Mouse (Mus musculus): Measurements from ENCODE around the gene Fnbp1. TPM values are rescaled to one million over a fixed set of nuclear protein-coding genes. Genes with fewer than 3 reads are reported as not detected.

Fnbp1 gene
- polyA plus RNA-seq, 1 experiment from 2014 or later = 33.2 TPM

- Histone ChIP-seq H3K27ac (ENCODE audit: low read length) (no peak overlapping the region), H3K9me3 (replicated peaks; ENCODE audit: control insufficient read depth, low read length, poor library complexity, severe bottlenecking) (no peaks in the 10 kb centered on the region), H3K27me3 (ENCODE audit: control insufficient read depth, insufficient read depth, low read depth, low read length) (no peaks in the 10 kb centered on the region), H3K9ac (ENCODE audit: low read depth, low read length) (no peak overlapping the region), H3K4me2 (ENCODE audit: low read length) (no peak overlapping the region), H3K36me3 (ENCODE audit: control insufficient read depth, insufficient read depth, low read length) (no peaks in the 10 kb centered on the region), H3K4me3 (ENCODE audit: low read depth, low read length) (no peak overlapping the region), H3K4me1 (ENCODE audit: control insufficient read depth, insufficient read depth, low read length) (no peaks in the 10 kb centered on the region)
- no peak for ATAC-seq
- WGBS = 80% methylated on average over 8 of the region's 8 CpGs
Observed at GRCm38 (mm10) chr2:31099079-31099478, 42.7 kb downstream of the Fnbp1 start.

DNA sequence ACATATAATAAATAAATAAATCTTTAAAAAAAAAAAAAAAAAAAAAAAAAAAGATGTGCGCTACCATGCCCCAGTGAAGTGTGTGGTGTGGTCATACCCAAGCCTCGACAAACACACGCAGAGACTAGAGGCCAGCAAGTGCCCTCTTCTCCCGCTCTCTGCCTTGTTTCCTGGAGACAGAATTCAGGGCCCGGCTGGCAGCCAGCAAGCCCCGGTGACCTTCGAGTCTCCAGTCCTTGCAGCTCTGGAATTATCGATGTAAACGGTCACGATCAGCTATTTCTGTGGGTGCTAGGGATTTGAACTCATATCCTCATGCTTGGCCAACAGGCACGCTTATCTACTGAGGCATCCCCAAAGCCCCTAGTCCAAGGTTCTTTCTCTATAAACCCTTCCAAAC lies 43.2 kb downstream of the Fnbp1 start:
- 96% methylated on average over 11 of the region's 11 CpGs for WGBS
- no peaks in the 10 kb centered on the region for H3K36me3 ChIP-seq (ENCODE audit: control insufficient read depth, insufficient read depth, low read length)

DNA sequence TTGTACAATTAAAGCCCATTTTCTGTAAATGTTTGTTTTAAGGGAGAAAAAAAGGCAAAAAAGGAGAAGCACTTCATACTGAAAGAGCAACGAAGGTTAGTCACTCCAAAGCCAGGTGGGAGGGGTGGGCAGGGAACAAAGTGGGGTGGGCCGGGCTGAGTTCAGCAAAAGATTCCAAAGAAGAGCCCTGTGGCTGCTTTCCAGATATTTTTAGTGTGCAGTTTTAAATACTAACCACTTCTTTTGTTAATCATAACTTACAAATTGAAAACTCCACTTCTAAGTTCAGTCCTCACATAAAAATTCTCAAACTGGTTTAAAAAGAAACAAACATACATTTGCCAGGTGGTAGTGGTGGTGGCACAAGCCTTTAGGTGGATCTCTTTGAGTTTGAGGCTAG lies 44.5 kb downstream of the Fnbp1 start:
- Histone ChIP-seq H3K4me2 (ENCODE audit: low read length) (no peak overlapping the region), H3K9me3 (replicated peaks; ENCODE audit: control insufficient read depth, low read length, poor library complexity, severe bottlenecking) (no peaks in the 10 kb centered on the region), H3K4me1 (ENCODE audit: control insufficient read depth, insufficient read depth, low read length) (no peaks in the 10 kb centered on the region), H3K9ac (ENCODE audit: low read depth, low read length) (no peak overlapping the region), H3K4me3 (ENCODE audit: low read depth, low read length) (no peak overlapping the region), H3K27ac (ENCODE audit: low read length) (no peak overlapping the region), H3K36me3 (ENCODE audit: control insufficient read depth, insufficient read depth, low read length) (no peaks in the 10 kb centered on the region), H3K27me3 (ENCODE audit: control insufficient read depth, insufficient read depth, low read depth, low read length) (no peaks in the 10 kb centered on the region)
- ATAC-seq = no peak
- WGBS = 79% methylated on average over 2 of the region's 2 CpGs

More for the DNA sequence above, 43.2 kb downstream of the Fnbp1 start:
- Histone ChIP-seq H3K4me3 (ENCODE audit: low read depth, low read length) (no peak overlapping the region), H3K9me3 (replicated peaks; ENCODE audit: control insufficient read depth, low read length, poor library complexity, severe bottlenecking) (no peaks in the 10 kb centered on the region), H3K9ac (ENCODE audit: low read depth, low read length) (no peak overlapping the region), H3K27me3 (ENCODE audit: control insufficient read depth, insufficient read depth, low read depth, low read length) (no peaks in the 10 kb centered on the region), H3K27ac (ENCODE audit: low read length) (no peak overlapping the region), H3K4me1 (ENCODE audit: control insufficient read depth, insufficient read depth, low read length) (no peaks in the 10 kb centered on the region), H3K4me2 (ENCODE audit: low read length) (no peak overlapping the region)
- ATAC-seq = no peak

GRCm38 (mm10) chr2:31096119-31096518 lies 45.7 kb downstream of the Fnbp1 start:
- Histone ChIP-seq H3K36me3 (ENCODE audit: control insufficient read depth, insufficient read depth, low read length) (no peaks in the 10 kb centered on the region), H3K4me1 (ENCODE audit: control insufficient read depth, insufficient read depth, low read length) (no peaks in the 10 kb centered on the region), H3K9me3 (replicated peaks; ENCODE audit: control insufficient read depth, low read length, poor library complexity, severe bottlenecking) (no peaks in the 10 kb centered on the region), H3K9ac (ENCODE audit: low read depth, low read length) (no peak overlapping the region), H3K27ac (ENCODE audit: low read length) (no peak overlapping the region), H3K4me3 (ENCODE audit: low read depth, low read length) (no peak overlapping the region), H3K27me3 (ENCODE audit: control insufficient read depth, insufficient read depth, low read depth, low read length) (no peaks in the 10 kb centered on the region), H3K4me2 (ENCODE audit: low read length) (no peak overlapping the region)
- 67% methylated on average over 15 of the region's 15 CpGs for WGBS
- ATAC-seq = no peak

- H3K4me1 ChIP-seq (ENCODE audit: control insufficient read depth, insufficient read depth, low read length) = no peaks in the 10 kb centered on the region
- H3K36me3 ChIP-seq (ENCODE audit: control insufficient read depth, insufficient read depth, low read length) = no peaks in the 10 kb centered on the region
- H3K4me2 ChIP-seq (ENCODE audit: low read length) = no peak overlapping the region
- H3K27ac ChIP-seq (ENCODE audit: low read length) = no peak overlapping the region
- no peak overlapping the region for H3K9ac ChIP-seq (ENCODE audit: low read depth, low read length)
- no peaks in the 10 kb centered on the region for H3K27me3 ChIP-seq (ENCODE audit: control insufficient read depth, insufficient read depth, low read depth, low read length)
- H3K9me3 ChIP-seq (replicated peaks; ENCODE audit: control insufficient read depth, low read length, poor library complexity, severe bottlenecking) = no peaks in the 10 kb centered on the region
- WGBS = 50% methylated on average over 5 of the region's 5 CpGs
- no peak overlapping the region for H3K4me3 ChIP-seq (ENCODE audit: low read depth, low read length)
- ATAC-seq = no peak
Observed at GRCm38 (mm10) chr2:31094565-31094964, 47.2 kb downstream of the Fnbp1 start.

DNA sequence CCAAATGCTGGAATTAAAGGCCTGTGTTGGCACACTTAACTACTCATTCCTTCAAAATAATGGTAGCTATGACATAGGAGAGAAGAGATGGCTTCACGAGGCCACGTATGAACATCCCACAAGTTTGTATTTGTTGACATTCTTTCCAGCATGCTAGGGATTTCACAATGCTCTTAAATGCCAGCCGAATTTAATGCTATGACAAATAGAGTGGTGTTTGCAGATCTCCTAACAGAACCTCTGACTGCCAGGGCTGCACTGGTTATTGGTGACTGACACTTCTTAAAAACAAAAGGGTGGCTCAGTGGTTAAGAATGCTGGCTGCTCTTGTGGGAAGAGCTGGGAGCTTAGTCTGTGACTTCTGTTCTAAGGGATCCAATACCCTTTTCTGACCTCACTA lies 48.9 kb downstream of the Fnbp1 start:
- Histone ChIP-seq H3K9me3 (replicated peaks; ENCODE audit: control insufficient read depth, low read length, poor library complexity, severe bottlenecking) (no peaks in the 10 kb centered on the region), H3K4me1 (ENCODE audit: control insufficient read depth, insufficient read depth, low read length) (no peaks in the 10 kb centered on the region; the same call in 1 of the 2 replicates), H3K4me3 (ENCODE audit: low read depth, low read length) (no peak overlapping the region), H3K4me2 (ENCODE audit: low read length) (no peak overlapping the region), H3K36me3 (ENCODE audit: control insufficient read depth, insufficient read depth, low read length) (no peaks in the 10 kb centered on the region), H3K27me3 (ENCODE audit: control insufficient read depth, insufficient read depth, low read depth, low read length) (no peaks in the 10 kb centered on the region), H3K27ac (ENCODE audit: low read length) (no peak overlapping the region), H3K9ac (ENCODE audit: low read depth, low read length) (no peak overlapping the region)
- no peak for ATAC-seq
- 88% methylated on average over 3 of the region's 3 CpGs for WGBS

DNA sequence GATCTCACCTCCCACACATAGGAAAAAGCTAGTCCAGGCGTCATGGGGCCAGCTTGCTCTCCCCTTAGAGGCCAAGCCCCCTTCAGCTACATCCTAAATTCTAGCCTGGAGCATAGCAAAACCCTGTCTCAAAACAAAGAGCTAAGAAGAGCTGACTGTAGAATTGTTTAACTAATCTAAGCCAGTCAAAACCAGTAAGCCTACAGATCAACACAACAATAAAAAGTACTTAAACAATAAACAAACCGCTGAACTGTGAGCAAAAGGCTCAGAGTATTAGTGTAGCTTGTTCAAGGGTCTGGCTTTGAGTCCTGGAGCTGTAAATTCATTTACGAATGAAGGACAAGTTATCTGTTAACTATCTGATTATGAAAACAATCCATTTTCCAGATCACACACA lies 50.6 kb downstream of the Fnbp1 start:
- H3K9me3 ChIP-seq (replicated peaks; ENCODE audit: control insufficient read depth, low read length, poor library complexity, severe bottlenecking) = no peaks in the 10 kb centered on the region
- H3K4me3 ChIP-seq (ENCODE audit: low read depth, low read length) = no peak overlapping the region
- no peak overlapping the region for H3K27ac ChIP-seq (ENCODE audit: low read length)
- H3K4me2 ChIP-seq (ENCODE audit: low read length) = no peak overlapping the region
- H3K4me1 ChIP-seq (ENCODE audit: control insufficient read depth, insufficient read depth, low read length) = no peaks in the 10 kb centered on the region; the same call in 1 of the 2 replicates
- no peak overlapping the region for H3K9ac ChIP-seq (ENCODE audit: low read depth, low read length)
- 46% methylated on average over 3 of the region's 3 CpGs for WGBS
- no peak for ATAC-seq
- H3K27me3 ChIP-seq (ENCODE audit: control insufficient read depth, insufficient read depth, low read depth, low read length) = no peaks in the 10 kb centered on the region
- no peaks in the 10 kb centered on the region for H3K36me3 ChIP-seq (ENCODE audit: control insufficient read depth, insufficient read depth, low read length)

DNA sequence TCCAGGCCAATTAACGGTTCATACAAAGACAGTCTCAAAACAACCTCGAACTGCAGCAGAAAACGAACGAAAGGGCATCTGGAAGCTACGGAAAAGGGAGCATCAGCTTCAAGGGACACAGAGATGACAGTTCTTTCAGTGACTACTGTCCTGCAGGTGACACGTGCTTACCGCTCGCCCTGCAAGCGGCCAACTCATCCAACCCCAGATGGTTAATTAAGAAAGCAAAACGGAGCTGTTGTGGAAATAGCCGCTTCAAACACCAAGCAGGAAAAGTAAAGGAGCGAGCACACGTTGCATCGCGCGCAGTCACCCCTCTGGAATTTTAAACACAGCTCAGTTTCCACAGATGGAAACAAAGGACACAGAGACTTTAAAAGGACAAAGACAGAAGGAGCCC lies 52.2 kb downstream of the Fnbp1 start:
- no peaks in the 10 kb centered on the region for H3K9me3 ChIP-seq (replicated peaks; ENCODE audit: control insufficient read depth, low read length, poor library complexity, severe bottlenecking)
- H3K27me3 ChIP-seq (ENCODE audit: control insufficient read depth, insufficient read depth, low read depth, low read length) = no peaks in the 10 kb centered on the region
- H3K27ac ChIP-seq (ENCODE audit: low read length) = no peak overlapping the region
- H3K36me3 ChIP-seq (ENCODE audit: control insufficient read depth, insufficient read depth, low read length) = no peaks in the 10 kb centered on the region
- H3K4me1 ChIP-seq (ENCODE audit: control insufficient read depth, insufficient read depth, low read length) = no peaks in the 10 kb centered on the region; the same call in 1 of the 2 replicates
- H3K4me3 ChIP-seq (ENCODE audit: low read depth, low read length) = no peak overlapping the region
- H3K9ac ChIP-seq (ENCODE audit: low read depth, low read length) = no peak overlapping the region
- H3K4me2 ChIP-seq (ENCODE audit: low read length) = no peak overlapping the region
- no peak for ATAC-seq
- WGBS = 68% methylated on average over 16 of the region's 16 CpGs

DNA sequence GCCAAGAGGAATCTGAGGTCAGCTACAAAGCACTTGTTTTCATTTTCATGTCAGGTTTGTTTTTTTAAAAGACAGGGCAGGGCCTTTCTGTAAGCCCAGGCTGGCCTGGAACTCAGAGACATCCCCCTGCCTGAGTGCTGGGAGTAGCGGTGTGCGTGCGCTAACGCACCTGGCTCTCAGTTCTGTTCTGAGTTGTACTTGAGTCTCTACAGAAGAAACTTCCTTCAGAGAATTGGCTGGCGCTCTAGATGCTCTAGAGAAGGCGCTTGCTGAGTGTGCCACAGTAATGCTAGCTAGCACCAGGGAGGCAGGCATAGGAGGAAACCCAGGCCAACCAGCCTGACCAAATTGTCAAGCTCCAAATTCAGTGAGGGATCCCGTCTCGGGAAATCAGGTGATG lies 52.9 kb downstream of the Fnbp1 start:
- Histone ChIP-seq H3K4me3 (ENCODE audit: low read depth, low read length) (no peak overlapping the region), H3K36me3 (ENCODE audit: control insufficient read depth, insufficient read depth, low read length) (0 out of 2 replicates have a peak, but pooled peaks cover 3% of the 10 kb centered on the region), H3K9me3 (replicated peaks; ENCODE audit: control insufficient read depth, low read length, poor library complexity, severe bottlenecking) (no peaks in the 10 kb centered on the region), H3K9ac (ENCODE audit: low read depth, low read length) (no peak overlapping the region), H3K27ac (ENCODE audit: low read length) (no peak overlapping the region), H3K4me1 (ENCODE audit: control insufficient read depth, insufficient read depth, low read length) (no peaks in the 10 kb centered on the region; the same call in 1 of the 2 replicates), H3K4me2 (ENCODE audit: low read length) (no peak overlapping the region), H3K27me3 (ENCODE audit: control insufficient read depth, insufficient read depth, low read depth, low read length) (no peaks in the 10 kb centered on the region)
- 85% methylated on average over 8 of the region's 8 CpGs for WGBS
- ATAC-seq = no peak
